Mouse (Mus musculus) intestine, postnatal 0 days (tissue): ENCODE results near the gene L3mbtl1. TPM values are rescaled to one million over a fixed set of nuclear protein-coding genes. Genes with fewer than 3 reads are reported as not detected.

ENCODE experiments used
- ATAC-seq: fragments of 200-750 bp; cut with Nextera tagmentation; 2 replicates; pipeline ENCODE4 v1.8.0; 2017; ENCODE audit warnings: mild to moderate bottlenecking, moderate TSS enrichment, moderate library complexity
- H3K27ac ChIP-seq: fragments of 300-500 bp; sonication (generic); 2 replicates; pipeline ENCODE4 v1.5.1; 2014; ENCODE audit warnings: mild to moderate bottlenecking, low read depth, low read length, moderate library complexity
- H3K27me3 ChIP-seq: fragments of 300-500 bp; sonication (generic); replicated peaks from 2 replicates; pipeline ENCODE4 v1.6.1; 2014; ENCODE audit warnings: low read length, mixed read lengths; ENCODE audit not compliant: control insufficient read depth, insufficient read depth
- H3K36me3 ChIP-seq: fragments of 300-500 bp; sonication (generic); 2 replicates; pipeline ENCODE4 v1.6.1; 2014; ENCODE audit warnings: mild to moderate bottlenecking, moderate library complexity; ENCODE audit not compliant: control insufficient read depth, insufficient read depth
- H3K4me1 ChIP-seq: fragments of 300-500 bp; sonication (generic); replicated peaks from 2 replicates; pipeline ENCODE4 v1.6.1; 2014; ENCODE audit warnings: antibody characterized with exemption, low read length, mixed read lengths; ENCODE audit not compliant: control insufficient read depth, insufficient read depth
- H3K4me2 ChIP-seq: fragments of 300-500 bp; sonication (generic); replicated peaks from 2 replicates; pipeline ENCODE4 v1.6.1; 2014; ENCODE audit warnings: low read depth, mild to moderate bottlenecking, moderate library complexity
- H3K4me3 ChIP-seq: fragments of 300-500 bp; sonication (generic); 2 replicates; pipeline ENCODE4 v1.5.1; 2014; ENCODE audit warnings: low read depth, low read length
- H3K9ac ChIP-seq: fragments of 300-500 bp; sonication (generic); 2 replicates; pipeline ENCODE4 v1.6.1; 2014; ENCODE audit warnings: mild to moderate bottlenecking, low read depth, low read length
- H3K9me3 ChIP-seq: fragments of 300-500 bp; sonication (generic); 2 replicates; pipeline ENCODE4 v1.6.1; 2016; ENCODE audit warnings: mixed run types; ENCODE audit not compliant: control insufficient read depth
- CTCF ChIP-seq: sonication (generic); IDR thresholded peaks from 2 replicates; pipeline ENCODE4 v1.5.1; 2016; ENCODE audit warnings: low read depth, mild to moderate bottlenecking, control low read depth, antibody characterized with exemption, moderate library complexity
- WGBS: fragments of 180-500 bp; shearing (Covaris S2); extraction: QIAGEN DNeasy Blood & Tissue Kit; methylation state at CpG from one replicate; pipeline ENCODE4 v1.1.7; 2014; 5-methylcytosine and 5-hydroxymethylcytosine counted together
- polyA plus RNA-seq: library from polyadenylated mRNA; unstranded; fragments of >200 nt; fragmentation: Nextera tagmentation; extraction: Ambion mirVana; gene quantifications from 2 replicates; pipeline ENCODE4 v1.2.1, GENCODE M21; 2015

L3mbtl1 gene
- polyA plus RNA-seq, 1 experiment from 2014 or later: 0.25 TPM

DNA sequence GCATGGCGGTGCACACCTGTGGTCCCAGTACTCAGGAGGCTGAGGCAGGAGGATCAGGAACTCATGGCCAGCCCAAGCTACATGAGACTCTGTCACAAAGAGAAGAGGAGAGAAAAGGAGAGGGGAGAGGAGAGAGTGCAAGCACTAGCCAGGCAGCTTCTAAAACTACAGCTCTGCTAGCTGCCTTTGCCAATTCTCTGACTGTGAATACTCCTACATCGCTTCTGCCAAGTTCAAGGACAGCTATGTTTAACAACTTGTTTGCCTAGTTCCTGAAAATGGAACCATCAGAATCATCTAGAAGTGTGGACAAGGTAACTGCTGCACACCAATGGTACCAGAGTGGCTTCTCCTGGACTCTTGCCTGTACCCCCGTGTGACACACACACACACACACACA is 29.2 kb upstream of the L3mbtl1 start:
- ATAC-seq: no peak
- Histone ChIP-seq H3K4me1 (no peaks in the 10 kb centered on the region), H3K4me3 (no peak overlapping the region), H3K27ac (no peak overlapping the region), H3K9me3 (no peaks in the 10 kb centered on the region), H3K4me2 (no peak overlapping the region), H3K27me3 (no peaks in the 10 kb centered on the region), H3K9ac (no peak overlapping the region), H3K36me3 (no peaks in the 10 kb centered on the region)
- WGBS: 56% methylated on average over 3 of the region's 3 CpGs
- no peak for TF ChIP-seq CTCF

DNA sequence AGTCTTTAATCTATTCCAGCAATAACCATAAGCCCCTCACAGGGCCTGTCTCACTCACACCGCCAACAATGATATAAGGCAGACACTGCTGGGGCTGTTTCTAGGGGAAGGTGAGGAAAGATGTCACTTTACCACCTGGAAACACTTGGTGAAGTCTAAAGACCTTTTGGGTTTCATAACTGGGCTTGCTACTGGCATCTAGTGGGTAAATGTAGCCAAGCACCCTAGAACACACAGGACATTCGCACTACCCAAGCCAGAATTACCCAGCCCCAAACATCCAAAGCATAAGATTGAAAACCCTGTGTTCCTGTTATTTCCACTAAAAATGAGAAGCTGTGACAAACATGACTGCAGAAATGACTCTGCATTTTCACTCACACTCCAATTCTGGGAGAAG is 28.8 kb upstream of the L3mbtl1 start:
- Histone ChIP-seq H3K27ac (no peak overlapping the region), H3K9me3 (no peaks in the 10 kb centered on the region), H3K4me3 (no peak overlapping the region), H3K36me3 (no peaks in the 10 kb centered on the region), H3K9ac (no peak overlapping the region), H3K4me2 (no peak overlapping the region), H3K4me1 (no peaks in the 10 kb centered on the region), H3K27me3 (no peaks in the 10 kb centered on the region)
- no peak for ATAC-seq
- WGBS: 49% methylated on average over 2 of the region's 2 CpGs
- peak; percentile 76 for TF ChIP-seq CTCF

DNA sequence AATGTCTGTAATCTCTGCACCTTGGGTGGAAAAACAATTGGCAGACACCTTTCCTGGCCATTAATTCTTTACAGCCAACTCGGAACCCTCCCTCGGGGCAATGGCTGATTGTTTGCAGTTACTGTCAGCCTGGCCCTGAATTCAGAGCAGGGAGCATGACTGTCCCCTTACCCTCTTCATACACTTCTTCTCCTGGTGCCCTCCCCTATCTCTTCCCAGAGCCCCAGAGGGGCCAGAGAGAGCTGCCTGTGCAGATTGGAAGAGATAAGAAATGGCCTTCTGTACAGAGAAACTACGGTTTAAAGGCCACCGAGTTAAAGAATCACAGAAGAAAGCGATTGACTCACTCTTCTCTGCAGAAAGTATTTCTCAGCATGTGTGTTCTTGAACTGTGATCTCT is 23.3 kb upstream of the L3mbtl1 start:
- H3K36me3 ChIP-seq: no peaks in the 10 kb centered on the region
- no peaks in the 10 kb centered on the region for H3K27me3 ChIP-seq
- no peak overlapping the region for H3K9ac ChIP-seq
- 0 out of 2 replicates have a peak, but pooled peaks cover 2% of the 10 kb centered on the region for H3K4me1 ChIP-seq
- 27% methylated on average over 5 of the region's 5 CpGs for WGBS
- TF ChIP-seq CTCF: no peak
- no peak overlapping the region for H3K4me3 ChIP-seq
- H3K4me2 ChIP-seq: peak overlapping the region; percentile 37
- no peak overlapping the region for H3K27ac ChIP-seq
- peak; percentile 48 for ATAC-seq
- no peaks in the 10 kb centered on the region for H3K9me3 ChIP-seq

DNA sequence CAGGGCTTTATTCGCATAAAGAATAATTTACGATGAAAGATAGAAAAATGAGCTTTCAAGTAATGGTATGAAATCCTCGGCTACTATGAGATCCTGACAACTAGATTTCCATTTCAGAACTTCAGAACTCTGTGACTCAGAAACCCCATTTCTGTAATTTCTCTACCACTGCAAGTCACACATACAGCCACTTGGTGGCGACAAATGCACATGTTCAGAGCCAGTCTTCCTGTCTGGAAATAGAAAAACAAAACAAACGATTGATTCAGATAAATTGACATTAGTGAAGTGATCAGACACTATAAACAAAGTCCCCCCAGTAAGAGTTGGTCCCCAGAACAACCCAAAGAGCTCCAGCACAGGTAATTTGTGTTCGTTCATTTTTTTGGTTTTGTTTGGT is 21.1 kb upstream of the L3mbtl1 start:
- no peak for ATAC-seq
- H3K9me3 ChIP-seq: no peaks in the 10 kb centered on the region
- H3K4me1 ChIP-seq: 0 out of 2 replicates have a peak, but pooled peaks cover 2% of the 10 kb centered on the region
- 10% methylated on average over 6 of the region's 6 CpGs for WGBS
- TF ChIP-seq CTCF: peak; percentile 90
- no peaks in the 10 kb centered on the region for H3K36me3 ChIP-seq
- H3K4me2 ChIP-seq: no peak overlapping the region
- no peaks in the 10 kb centered on the region for H3K27me3 ChIP-seq
- no peak overlapping the region for H3K9ac ChIP-seq
- H3K27ac ChIP-seq: no peak overlapping the region
- H3K4me3 ChIP-seq: no peak overlapping the region

DNA sequence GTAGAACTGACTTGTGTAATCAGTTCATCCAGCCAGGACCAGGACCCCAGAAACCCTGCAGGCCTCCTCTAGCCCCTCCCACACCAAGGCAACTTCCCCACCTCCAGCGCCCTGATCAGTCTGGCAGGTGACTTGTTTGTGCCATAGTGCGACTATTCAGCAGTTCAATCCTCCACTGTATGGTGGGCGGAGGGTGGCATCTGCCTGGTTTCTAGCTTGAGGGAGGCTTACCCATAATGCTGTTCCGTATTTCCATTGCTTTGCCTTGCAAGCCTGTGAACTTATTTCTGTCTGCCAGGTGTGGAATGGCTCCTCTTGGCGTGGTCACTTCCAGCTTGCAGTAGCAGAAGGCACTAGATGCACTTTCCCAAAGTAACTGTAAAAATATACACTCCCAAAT is 20.4 kb upstream of the L3mbtl1 start:
- no peaks in the 10 kb centered on the region for H3K27me3 ChIP-seq
- 76% methylated on average over 5 of the region's 5 CpGs for WGBS

DNA sequence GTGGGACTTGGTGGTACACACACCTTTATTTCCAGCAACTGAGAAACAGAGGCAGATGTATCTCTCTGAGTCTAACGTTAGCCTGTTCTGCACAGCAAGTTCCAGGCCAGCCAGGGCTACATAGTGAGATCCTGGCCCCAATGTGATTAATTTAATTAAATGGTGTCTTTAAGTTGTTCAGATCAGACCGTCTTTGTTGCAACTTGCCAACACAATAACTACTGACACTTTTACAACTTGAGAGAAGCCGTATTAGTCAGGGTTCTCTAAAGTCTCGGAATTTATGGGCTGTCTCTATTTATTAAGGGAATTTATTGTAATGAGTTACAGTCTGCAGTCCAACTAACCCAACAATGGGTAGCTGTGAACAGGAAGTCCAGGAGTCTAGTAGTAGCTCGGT is 19.1 kb upstream of the L3mbtl1 start:
- H3K27me3 ChIP-seq: no peaks in the 10 kb centered on the region
- H3K4me1 ChIP-seq: 0 out of 2 replicates have a peak, but pooled peaks cover 2% of the 10 kb centered on the region
- H3K4me3 ChIP-seq: no peak overlapping the region
- TF ChIP-seq CTCF: no peak
- H3K4me2 ChIP-seq: no peak overlapping the region
- no peak overlapping the region for H3K27ac ChIP-seq
- no peak for ATAC-seq
- H3K9ac ChIP-seq: no peak overlapping the region
- 67% methylated on average over 5 of the region's 5 CpGs for WGBS
- no peaks in the 10 kb centered on the region for H3K9me3 ChIP-seq
- H3K36me3 ChIP-seq: no peaks in the 10 kb centered on the region

More for the DNA sequence above, 20.4 kb upstream of the L3mbtl1 start:
- Histone ChIP-seq H3K4me3 (no peak overlapping the region), H3K36me3 (no peaks in the 10 kb centered on the region), H3K9me3 (no peaks in the 10 kb centered on the region), H3K27ac (no peak overlapping the region), H3K4me1 (0 out of 2 replicates have a peak, but pooled peaks cover 2% of the 10 kb centered on the region), H3K9ac (no peak overlapping the region), H3K4me2 (no peak overlapping the region)
- no peak for TF ChIP-seq CTCF
- ATAC-seq: no peak

DNA sequence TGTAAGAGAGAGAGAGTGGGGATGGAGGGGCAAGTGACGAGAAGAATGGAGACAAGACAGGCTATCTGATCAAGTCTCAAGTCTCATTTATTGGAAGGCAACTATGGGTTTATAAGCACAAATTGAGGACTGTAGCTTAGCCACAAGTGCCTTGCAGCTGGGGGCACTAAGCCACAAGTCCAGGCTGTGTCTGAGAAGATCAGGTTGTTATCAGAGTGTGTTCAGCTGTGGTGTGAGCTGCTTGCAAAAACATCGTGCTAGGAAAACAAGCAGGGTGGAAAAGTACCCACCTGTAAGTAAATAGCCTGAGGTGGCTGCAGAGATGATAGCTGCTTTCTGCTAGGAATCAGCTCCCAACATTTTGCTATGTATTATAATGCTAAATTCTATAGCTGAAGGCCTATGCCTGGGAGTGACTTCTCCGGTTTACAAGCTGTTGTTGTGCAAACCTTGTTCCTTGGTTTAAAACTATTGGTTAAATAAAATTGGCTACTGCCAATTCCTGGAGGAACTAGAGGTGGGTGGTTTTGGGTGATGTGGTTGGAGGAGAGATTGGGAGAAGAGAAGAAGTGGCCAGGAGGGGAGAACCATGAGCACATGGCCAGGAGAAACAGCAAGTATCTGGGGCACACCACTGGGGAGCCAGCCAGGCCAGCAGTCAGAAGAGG is 15.2 kb upstream of the L3mbtl1 start:
- TF ChIP-seq CTCF: no peak
- WGBS: 72% methylated on average over 3 of the region's 3 CpGs
- H3K4me1 ChIP-seq: peaks cover 4% of the 10 kb centered on the region; the same call in 1 of the 2 replicates

More for the DNA sequence above, 15.2 kb upstream of the L3mbtl1 start:
- 0 out of 2 replicates have a peak, but pooled peaks cover under 1% of the 10 kb centered on the region for H3K36me3 ChIP-seq
- no peak overlapping the region for H3K27ac ChIP-seq
- no peak overlapping the region for H3K4me3 ChIP-seq
- H3K9ac ChIP-seq: no peak overlapping the region
- no peak overlapping the region for H3K4me2 ChIP-seq
- H3K9me3 ChIP-seq: no peaks in the 10 kb centered on the region
- no peak for ATAC-seq
- no peaks in the 10 kb centered on the region for H3K27me3 ChIP-seq
